Mouse (Mus musculus): ENCODE measurements around the gene Cfap20.

Cfap20 gene

DNA sequence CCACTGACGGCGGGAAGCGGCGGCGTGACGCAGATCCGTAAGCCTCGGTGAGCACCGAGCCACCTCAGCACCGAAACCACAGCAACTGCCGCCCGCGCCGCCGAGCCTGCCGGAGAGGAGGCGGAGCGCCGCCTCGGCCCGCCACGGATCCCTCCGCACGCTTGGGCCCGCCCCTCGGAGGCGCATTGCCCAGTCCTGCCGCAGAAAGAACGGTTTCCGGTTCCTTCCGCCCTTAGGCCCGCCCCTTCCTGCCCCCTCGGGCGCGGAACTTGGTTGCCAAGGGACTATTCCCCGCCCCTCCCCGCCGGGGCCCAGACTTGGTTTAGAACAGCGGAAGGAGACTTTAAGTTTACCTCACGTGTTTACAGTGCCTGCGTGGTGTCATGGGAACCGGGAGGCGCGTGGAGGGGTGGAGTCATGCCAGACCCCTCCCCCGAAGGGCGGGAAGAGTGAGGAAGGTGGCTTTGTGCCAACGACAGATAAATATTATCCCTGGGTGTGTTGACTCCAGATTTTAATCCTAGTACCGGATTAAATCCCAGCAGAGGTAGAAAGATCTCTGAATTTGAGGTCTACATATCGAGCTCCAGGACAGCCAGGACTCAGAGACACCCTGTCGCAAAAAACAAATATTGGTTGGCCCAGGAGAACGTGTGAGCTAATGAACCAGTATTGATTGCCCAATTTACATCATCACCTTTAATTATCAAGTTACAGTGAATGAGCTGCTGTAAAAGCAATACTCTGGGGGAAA, at the start of gene Cfap20:
TSS of gene Cfap20 (minus strand) at position 184 of the 754 bp plus-strand sequence.
- DNase-seq (ENCODE audit: extremely low spot score, low read depth, low spot score) = peak; percentile 93

DNA sequence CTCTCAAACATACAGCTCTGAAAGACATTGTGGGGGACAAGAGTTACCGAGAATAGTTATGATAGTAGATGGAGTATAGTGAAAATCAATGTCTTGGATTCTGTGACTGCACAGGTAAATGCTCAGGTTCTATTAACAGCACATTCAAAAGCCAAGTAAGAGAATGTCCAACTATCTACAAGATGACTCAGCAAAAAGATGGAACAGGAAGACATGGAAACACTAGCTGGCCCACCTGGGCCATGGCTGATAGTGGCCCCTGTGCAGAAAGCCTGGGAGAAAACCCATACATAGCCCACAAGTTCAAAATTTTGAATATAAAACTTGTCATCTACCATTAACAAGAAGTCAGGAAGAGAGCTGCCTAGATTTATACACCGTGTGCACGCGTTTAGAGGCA, 35.3 kb upstream of the Cfap20 start:
- no peak for DNase-seq (ENCODE audit: extremely low spot score, low read depth, low spot score)

DNA sequence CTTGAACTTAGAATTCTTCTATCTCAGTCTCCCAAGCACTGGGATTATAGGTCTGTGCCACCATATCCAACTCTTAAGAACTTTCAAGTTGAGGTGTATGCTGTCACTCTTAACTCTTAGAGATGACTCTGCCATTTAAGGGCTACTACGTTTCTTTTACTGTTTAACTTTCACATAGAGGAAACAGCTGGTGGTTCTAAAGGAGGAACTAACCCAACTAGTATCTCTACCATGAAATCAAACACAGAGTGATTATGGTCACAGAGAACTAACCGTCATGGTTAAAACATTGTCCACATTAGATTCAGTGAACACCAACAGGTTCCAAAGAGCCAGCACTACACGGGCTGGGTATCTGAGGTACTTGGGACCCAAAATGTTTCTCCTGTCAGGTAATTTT, 34.3 kb upstream of the Cfap20 start:
- DNase-seq (ENCODE audit: extremely low spot score, low read depth, low spot score) = no peak

DNA sequence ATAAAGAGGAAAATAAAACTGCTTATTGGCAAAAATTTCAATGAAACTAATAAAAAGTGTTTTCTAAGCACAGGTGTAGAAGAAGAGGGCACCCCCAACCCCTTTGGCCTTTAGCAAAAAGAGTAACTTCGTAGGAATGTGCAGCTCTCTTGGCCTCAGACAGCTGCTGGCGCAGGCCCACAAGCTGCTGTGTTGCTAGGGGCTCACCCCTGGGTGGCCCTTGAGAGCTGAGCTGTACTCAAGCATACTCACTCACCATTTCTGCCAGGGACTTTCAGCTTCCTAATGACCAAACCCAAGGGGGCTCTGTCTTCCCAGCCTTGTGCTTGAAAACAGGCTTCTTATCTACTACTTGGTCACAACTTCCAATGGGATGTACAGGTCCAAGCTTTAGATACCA, 31.9 kb upstream of the Cfap20 start:
- DNase-seq (ENCODE audit: extremely low spot score, low read depth, low spot score) = no peak

DNA sequence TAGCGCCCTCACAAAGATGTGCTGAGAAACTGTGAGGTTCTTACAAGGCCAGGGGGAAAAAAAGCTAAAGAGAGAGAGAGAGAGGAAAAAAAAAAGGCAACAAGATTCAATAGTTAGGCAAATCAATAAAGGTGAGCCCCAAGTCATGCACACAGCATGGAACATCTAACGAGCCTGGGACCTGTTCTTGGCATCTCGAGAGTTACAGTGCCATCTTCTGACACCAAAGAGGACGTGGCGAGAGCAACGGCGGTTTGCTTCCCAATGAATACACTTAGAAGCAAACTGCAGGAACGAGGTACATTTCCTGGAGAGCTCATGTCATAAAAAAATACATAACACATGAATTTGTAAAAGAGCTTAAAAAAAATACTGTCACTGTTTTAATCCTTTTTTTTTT, 17.8 kb upstream of the Cfap20 start:
- DNase-seq (ENCODE audit: extremely low spot score, low read depth, low spot score) = no peak

DNA sequence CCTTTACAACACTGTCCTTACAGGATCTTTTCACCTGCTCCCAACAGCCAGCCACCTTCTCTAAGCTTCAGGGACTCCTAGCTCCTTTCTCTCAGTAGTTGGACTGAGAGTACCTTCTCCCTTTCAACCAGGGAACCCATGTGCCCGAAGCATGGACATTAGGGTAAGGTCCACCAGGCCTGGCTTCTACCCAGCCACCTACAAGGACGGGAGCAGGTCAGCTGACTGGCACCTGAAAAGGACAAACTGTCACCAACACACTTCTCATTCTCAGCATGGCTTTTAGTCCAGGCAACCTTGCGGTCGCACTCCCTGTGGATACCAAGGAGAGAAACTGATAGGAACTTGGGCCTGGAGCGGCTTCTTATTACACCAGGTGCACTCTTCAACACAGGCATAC, 15.6 kb upstream of the Cfap20 start:
- no peak for DNase-seq (ENCODE audit: extremely low spot score, low read depth, low spot score)

DNA sequence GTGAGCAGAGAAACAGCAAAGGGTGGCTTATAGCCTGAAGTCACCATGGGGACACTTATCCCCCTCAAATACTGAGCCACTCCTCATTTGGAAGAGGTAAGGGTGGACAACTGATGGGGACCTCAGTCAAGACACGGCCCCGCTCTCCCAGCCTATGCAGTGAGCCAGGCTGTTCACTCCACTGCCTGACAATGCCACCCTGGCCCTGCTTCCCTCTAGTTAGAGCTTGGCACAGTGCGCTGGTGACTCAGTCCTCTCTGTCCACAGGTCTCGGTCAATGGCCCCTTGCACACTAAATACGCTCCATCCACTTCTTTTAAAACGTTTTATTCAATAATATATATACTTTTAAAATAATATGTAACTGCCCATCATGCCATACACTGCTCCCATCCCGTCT, 13.0 kb upstream of the Cfap20 start:
- DNase-seq (ENCODE audit: extremely low spot score, low read depth, low spot score) = no peak

DNA sequence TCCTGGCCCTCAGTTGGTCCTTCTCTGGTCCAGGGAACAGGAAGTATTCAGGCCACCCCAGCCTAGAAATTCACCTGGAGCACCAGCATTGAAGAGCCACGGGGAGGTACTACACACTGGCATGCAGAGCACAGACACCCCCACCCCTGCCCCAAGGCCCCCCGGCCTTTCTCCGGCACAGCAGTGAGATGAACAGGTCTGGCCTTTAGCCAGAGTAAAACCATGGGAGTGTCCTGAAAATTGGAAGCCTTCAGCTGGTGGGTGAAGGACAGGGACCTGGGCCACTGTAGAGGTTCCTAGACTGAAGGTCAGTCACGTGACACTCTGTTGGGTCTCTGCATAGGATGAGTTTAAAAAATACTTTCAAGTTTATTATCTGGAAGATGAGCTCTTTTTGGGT, 10.4 kb upstream of the Cfap20 start:
- DNase-seq (ENCODE audit: extremely low spot score, low read depth, low spot score) = no peak

DNA sequence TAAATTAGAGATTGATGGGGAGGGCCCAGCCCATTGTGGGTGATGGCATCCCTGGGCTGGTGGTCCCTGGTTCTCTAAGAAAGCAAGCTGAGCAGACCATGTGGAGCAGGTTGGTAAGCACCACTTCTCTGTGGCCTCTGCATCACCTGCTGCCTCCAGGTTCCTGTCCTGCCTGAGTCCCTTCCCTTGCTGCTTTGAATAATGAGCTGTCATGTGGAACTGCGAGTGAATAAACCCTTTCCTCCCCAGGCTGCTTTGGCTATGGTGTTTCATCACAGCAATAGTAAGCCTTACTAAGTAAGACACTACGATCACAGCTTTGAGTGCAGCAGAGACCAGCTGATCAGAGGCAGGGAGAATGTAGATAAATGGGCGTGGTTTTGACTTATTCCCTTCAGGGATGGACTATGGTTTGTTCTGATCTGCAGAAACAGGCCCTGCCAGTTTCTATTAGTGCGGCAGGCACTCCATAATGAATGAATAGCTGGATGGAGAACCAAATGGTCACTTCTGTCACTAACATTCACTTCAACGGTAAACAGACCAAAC, 6.9 kb upstream of the Cfap20 start:
- DNase-seq (ENCODE audit: extremely low spot score, low read depth, low spot score) = no peak

DNA sequence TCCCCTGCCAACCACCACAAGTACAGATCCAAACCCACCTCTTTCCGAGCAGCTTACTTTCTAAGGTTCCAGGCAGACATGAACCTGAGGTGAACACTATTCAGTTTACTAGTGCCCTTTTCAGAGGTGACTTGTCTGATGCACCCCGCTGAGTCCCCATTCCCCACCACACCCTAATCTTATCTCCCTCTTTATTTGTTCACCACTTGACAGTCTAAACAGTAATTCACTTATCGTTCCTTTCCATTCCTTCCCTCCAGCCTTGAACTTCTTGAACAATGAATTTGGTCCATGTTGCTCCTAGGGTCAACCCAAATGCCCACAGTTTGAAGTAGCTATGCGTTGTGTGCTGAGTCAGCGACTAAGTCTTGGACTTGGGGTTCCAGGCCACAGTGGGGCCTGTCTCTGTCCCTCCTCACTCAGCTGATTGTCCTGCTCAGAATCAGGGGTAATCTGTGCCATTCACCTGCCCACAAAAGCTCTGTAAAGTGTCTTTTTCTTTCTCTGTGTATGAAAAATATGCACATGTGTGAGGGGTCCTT, 5.6 kb upstream of the Cfap20 start:
- no peak for DNase-seq (ENCODE audit: extremely low spot score, low read depth, low spot score)

DNA sequence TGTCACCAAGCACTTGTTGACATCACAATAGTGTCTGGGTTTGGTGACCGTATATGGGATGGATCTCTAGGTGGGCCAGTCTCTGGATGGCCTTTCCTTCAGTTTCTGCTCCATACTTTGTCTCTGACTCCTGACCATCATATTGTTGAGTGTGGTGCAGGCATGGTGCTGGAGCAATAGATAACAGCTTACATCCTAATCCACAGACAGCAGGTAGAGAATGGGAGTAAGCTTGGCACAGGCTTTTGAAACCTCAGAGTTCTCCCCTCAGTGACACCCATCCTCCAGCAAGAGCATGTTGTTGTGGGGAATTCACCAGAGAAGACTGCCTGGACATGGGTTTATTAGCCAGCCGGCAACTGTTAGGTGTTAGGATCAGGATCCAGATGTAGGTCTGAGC, 4.8 kb upstream of the Cfap20 start:
- DNase-seq (ENCODE audit: extremely low spot score, low read depth, low spot score) = no peak

DNA sequence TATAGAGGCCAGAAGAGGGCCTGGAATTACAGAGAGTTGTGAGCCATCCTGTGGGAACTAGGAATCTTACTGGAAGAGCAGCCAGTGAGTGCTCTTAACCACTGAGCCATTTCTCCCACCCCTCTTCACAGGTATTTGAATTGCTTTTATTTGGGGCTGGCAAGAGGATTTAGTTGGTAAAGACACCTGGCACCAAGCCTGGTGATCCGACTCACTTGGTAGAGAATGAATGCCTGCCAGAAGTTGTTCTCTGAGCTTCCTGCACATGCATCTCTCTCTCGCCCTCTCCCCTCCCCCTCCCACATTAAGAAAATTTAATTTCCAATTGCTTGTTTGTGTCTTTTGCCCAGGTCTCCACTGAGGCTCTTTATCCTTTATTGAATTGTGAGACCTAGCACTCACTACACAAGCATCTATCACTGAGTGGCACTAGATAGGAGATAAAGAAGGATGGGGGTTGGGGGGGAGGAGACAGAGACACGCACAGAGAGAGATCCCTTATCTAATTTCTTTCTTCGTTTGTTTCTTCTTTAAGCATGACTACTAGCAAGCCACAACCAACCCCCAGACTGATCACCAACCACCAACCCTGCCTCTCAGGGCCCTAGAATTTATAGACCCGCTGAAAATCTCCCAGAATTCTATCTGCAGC, 2.8 kb upstream of the Cfap20 start:
- DNase-seq (ENCODE audit: extremely low spot score, low read depth, low spot score) = no peak

DNA sequence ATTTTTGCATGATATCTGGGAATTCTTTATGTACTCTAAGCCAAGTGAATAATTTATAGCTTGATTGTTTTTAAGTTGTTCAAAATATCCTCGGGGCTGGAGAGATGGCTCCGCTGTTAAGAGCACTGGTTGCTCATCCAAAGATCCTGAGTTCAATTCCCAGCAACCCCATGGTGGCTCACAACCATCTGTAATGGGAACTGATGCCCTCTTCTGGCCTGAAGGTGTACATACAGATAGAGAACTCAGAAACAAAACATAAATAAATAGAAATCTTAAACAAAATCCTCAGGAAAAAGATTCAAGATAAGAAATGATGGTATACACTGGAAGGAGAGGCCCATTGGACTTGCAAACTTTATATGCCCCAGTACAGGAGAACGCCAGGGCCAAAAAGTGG, 1.3 kb upstream of the Cfap20 start:
- DNase-seq (ENCODE audit: extremely low spot score, low read depth, low spot score) = no peak

DNA sequence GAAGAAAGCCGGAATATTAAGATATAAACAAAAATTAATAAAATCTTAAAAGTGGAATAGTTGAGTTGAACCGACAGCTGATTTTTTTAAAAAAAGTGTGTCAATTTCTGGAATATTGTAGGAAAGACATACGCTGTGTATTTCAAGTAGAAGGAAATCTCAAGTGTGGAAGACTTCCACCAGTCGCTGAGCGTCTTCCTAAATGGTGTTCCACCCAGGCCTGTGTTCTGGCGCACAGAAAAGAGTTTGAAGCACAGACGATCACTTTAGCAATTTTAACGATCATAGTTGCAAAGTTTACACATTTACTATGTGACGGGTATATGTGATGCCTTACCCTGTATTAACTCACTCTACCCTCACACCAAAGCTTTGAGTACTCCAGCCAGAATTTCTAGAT, 802 bp upstream of the Cfap20 start:
- DNase-seq (ENCODE audit: extremely low spot score, low read depth, low spot score) = no peak

DNA sequence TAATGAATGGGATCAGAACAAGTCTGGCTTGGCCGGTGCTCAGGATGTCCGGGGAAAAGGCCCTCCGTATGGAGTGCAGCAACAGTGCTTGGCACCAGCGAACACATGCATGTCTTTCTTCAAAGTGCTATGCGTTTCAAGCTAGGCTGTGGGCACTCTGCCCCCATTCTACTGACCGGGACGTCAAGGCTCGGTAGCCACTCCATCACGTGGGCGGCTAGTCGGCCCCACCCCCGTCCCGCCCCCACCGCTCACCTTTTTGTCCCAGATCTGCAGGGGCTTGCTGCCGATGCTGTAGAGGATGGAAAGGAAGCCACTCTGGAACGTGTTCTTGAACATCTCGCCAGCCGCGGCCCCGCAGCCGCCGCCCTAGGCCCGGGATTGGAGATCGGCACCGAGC, 436 bp downstream of the Cfap20 start:
- no peak for DNase-seq (ENCODE audit: extremely low spot score, low read depth, low spot score)

DNA sequence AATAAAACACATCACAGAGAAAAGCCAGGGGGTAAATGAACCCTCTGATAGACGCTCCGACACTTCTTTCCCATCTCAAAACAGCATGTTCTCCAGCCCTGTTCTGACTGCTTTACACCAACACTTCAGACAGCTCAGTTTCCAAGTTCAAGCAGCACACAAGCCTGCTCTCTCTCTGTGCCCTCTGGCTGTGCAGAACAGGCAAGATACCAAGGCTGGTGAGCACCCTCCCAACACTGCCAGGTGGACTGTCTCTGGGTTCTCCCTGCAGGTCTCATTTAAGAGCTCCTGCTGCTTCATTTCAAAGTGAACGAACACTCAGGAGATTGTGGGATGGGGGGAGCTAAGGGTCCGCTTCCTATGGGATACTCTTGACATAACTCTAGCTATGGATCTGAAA, 1.5 kb downstream of the Cfap20 start:
- DNase-seq (ENCODE audit: extremely low spot score, low read depth, low spot score) = no peak

DNA sequence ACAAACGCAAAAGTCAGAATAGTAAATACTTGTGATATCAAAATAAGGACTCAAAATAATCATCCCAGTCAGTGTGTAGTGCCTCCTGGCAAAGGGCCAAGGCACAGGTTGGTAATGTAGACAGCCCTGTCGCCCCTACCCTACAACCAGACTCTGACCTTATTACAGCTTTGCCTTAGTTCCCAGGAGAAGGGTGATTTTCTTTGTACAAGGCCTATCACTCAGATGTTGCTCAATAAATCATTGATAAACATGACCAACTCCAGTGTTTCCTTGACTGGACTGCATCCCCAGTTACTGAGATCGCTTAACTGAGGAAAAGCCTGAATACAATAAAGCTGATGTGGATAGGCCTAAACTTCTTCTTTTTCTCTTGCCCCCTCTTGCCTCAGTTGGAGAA, 2.2 kb downstream of the Cfap20 start:
- no peak for DNase-seq (ENCODE audit: extremely low spot score, low read depth, low spot score)

DNA sequence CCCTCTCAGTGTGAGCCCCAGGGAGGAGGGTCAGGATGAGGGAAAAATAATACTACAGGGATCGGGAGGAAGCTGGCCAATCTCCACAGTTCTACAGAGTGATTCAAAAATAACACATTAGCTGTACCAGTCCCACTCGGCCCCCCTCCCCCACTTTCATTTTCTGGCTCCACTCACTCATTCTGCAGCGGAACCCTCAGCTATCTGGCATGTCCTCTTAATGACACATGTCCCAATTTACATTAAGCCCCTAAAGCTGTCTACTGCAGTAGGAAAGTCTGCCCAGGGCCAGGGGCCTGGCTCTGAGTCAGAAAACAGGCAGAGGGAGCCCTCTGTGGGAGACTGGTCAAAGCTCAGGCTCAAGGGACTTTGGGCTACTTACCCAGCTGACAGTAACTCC, 4.7 kb downstream of the Cfap20 start:
- DNase-seq (ENCODE audit: extremely low spot score, low read depth, low spot score) = no peak

DNA sequence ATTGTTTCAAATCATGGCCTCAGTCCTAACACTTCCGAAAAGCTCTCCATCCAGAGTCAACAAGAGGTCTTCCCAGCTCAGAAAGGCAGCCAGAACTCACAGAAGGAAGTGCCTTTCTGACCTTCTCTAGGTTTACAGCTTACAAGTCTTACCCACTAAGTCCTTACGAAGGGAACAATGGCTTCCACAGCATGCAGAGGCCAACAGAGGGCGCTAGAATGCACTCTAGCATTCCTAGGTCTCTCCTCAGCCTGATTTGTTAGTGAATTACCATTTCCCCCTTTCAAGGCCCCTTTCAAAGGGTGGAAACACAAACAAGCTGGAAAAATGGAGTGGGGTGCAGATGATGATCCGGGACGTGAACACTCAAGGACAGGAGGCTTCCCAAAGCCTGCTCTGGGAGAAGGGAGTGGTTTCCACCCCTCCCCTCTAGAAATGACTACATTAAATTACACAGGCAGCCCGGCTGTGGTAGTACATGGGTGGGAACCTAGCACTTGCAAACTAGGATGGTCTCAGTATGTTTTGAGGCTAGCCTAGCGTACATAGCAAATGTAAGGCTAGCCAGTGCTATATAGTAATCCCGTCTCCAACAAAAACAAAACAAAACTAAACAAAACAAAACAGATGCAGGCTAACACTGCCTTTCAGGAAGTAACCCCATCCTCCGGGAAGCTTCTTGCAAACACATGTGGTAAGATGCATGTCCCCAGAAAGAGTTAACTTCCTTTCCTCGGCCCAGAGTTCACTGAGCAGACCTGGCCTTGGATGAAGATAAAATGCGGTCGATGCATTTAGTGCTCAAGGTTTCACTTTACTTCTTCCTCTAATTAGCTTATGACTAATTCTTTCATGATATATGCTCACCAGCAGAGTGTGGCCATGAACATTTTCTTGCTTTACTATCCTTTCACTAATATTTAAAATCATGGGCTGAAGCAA, 6.8 kb downstream of the Cfap20 start:
- DNase-seq (ENCODE audit: extremely low spot score, low read depth, low spot score) = peak; percentile 75

DNA sequence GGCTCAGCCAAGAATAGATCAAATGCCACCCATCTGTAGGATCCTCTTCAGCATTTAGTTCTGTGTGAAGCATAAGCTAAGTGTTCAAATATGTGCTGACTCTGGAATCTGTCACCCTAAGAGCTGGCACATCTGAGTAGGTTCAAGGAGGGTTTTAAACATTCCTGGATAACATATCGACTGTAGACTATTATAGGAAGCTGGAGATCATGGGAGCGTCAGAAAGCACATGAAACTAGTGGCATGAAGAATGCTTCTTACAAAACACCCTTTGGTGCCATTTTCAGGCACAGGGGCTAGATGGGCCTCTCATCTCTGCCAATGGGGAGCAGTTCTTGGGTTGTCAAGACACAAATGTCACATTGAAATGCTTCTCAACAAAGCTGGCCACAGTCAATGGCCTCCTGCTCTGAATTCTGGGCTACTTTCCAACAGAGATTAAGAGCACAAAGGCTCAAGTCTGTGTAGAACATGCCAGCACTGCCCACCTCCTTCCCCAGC, 7.8 kb downstream of the Cfap20 start:
- DNase-seq (ENCODE audit: extremely low spot score, low read depth, low spot score) = no peak

DNA sequence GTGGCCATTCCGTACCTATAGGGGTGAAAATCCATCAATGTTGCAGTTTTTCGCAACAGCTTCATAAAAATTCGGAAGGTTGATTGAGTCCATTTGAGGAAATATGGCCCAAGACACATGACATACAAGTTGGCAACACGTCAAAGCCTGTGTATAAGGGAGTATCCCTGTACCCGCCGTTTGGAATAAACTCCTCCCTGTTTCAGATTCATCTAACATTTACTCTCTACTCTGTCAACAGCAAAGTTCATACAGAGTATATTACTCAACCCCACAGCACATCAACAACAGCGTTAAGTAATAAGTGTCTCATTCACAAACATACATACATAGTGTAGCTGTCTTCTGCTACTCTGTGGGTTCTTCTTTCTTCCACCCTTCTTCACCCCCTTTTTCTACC, 10.0 kb downstream of the Cfap20 start:
- DNase-seq (ENCODE audit: extremely low spot score, low read depth, low spot score) = no peak

Data from hindlimb bud, embryonic 11.5 days (tissue).